Mouse (Mus musculus) heart, adult 2 months (tissue): ENCODE measurements around the gene Mcam. TPM values are rescaled to one million over a fixed set of nuclear protein-coding genes. Genes with fewer than 3 reads are reported as not detected.

Experiments
- DNase-seq, 2 experiments: peaks; one replicate each; pipeline ENCODE4 v3.0.0; 2021
- H3K27ac ChIP-seq: fragments of 200-600 bp; 2 replicates; pipeline ENCODE4 v1.8.1; 2022
- H3K27me3 ChIP-seq: fragments of 200-500 bp; 2 replicates; pipeline ENCODE4 v1.6.1; 2012; ENCODE audit warnings: mild to moderate bottlenecking, low read length, inconsistent platforms, mixed read lengths; ENCODE audit not compliant: control insufficient read depth, insufficient read depth
- H3K36me3 ChIP-seq: fragments of 200-500 bp; 2 replicates; pipeline ENCODE4 v1.6.1; 2012; ENCODE audit warnings: low read length, inconsistent platforms; ENCODE audit not compliant: control insufficient read depth, insufficient read depth
- H3K4me1 ChIP-seq: fragments of 200-500 bp; 2 replicates; pipeline ENCODE4 v1.6.1; 2011; ENCODE audit warnings: low read length; ENCODE audit not compliant: control insufficient read depth, insufficient read depth
- H3K4me3 ChIP-seq: fragments of 200-600 bp; 2 replicates; pipeline ENCODE4 v1.8.1; 2022
- H3K79me2 ChIP-seq: fragments of 200-500 bp; replicated peaks from 2 replicates; pipeline ENCODE4 v1.6.1; 2012; ENCODE audit warnings: mild to moderate bottlenecking, inconsistent platforms, low read length, moderate library complexity, mixed read lengths; ENCODE audit not compliant: control insufficient read depth, insufficient read depth
- H3K9ac ChIP-seq: fragments of 200-500 bp; 2 replicates; pipeline ENCODE4 v1.6.1; 2012; ENCODE audit warnings: low read depth, mild to moderate bottlenecking, control low read depth, inconsistent platforms, low read length, mixed read lengths
- CTCF ChIP-seq: fragments of 200-600 bp; IDR thresholded peaks from 2 replicates; pipeline ENCODE4 v1.8.1; 2022; ENCODE audit warnings: antibody characterized with exemption, mild to moderate bottlenecking, moderate library complexity
- EP300 ChIP-seq: fragments of 200-500 bp; IDR thresholded peaks from 2 replicates; pipeline ENCODE4 v1.6.1; 2011; ENCODE audit warnings: low read depth, low read length, control low read depth; ENCODE audit not compliant: insufficient read depth
- POLR2A ChIP-seq: fragments of 200-500 bp; IDR thresholded peaks from 2 replicates; pipeline ENCODE4 v1.6.1; 2011; ENCODE audit warnings: mild to moderate bottlenecking, low read depth, low read length, control low read depth; ENCODE audit not compliant: insufficient read depth
- WGBS: fragments of 180-500 bp; shearing (Covaris S2); methylation state at CpG from one replicate; pipeline ENCODE4 v1.1.7; 2018; 5-methylcytosine and 5-hydroxymethylcytosine counted together
- intact Hi-C: fragments of 180-260 bp; cut with DNase I; formaldehyde crosslinking; loops from one replicate; pipeline ENCODE4 v1.15.1; 2025
- polyA plus RNA-seq: library from polyadenylated mRNA; depleted of rRNA; stranded (reverse); fragments of >200 nt; gene quantifications from 2 replicates; pipeline ENCODE4 v1.2.3, GENCODE M21; 2012
- total RNA-seq, 2 experiments: library from RNA; stranded (reverse); gene quantifications; 2 replicates each; pipeline ENCODE4 v1.2.3; 2021

Gene Mcam
- total and polyA plus RNA-seq, 3 experiments: 31.6 to 49.8 (median 32.5) TPM

- H3K27ac ChIP-seq: peak overlapping the region; percentile 76
- WGBS: 45% methylated on average over 9 of the region's 9 CpGs
- 0 out of 2 replicates have a peak, but pooled peaks cover 1% of the 10 kb centered on the region for H3K4me1 ChIP-seq
- peak; percentile 29 to 48 for DNase-seq
- no peak overlapping the region for H3K4me3 ChIP-seq
- no peaks in the 10 kb centered on the region for H3K36me3 ChIP-seq
- H3K79me2 ChIP-seq: no peaks in the 10 kb centered on the region
- TF ChIP-seq POLR2A (peak; percentile 48), EP300 (peak; percentile 64; the same call in 1 of the 2 replicates), CTCF (no peak)
- intact Hi-C loops: no loop called here
- H3K27me3 ChIP-seq: no peaks in the 10 kb centered on the region
- H3K9ac ChIP-seq: no peak overlapping the region
Observed at GRCm38 (mm10) chr9:44096536-44096935, 37.7 kb upstream of the Mcam start.

GRCm38 (mm10) chr9:44101490-44101889 lies 32.8 kb upstream of the Mcam start, which contains the start of gene Mfrp:
Mfrp (plus strand) TSS chr9:44101729.
- 0 out of 2 replicates have a peak, but pooled peaks cover under 1% of the 10 kb centered on the region for H3K4me1 ChIP-seq
- no peak within 1 kb of the TSS for H3K9ac ChIP-seq
- no peak within 1 kb of the TSS for H3K4me3 ChIP-seq
- no peaks in the 10 kb centered on the region for H3K27me3 ChIP-seq
- no peak within 1 kb of the TSS for H3K27ac ChIP-seq
- TF ChIP-seq EP300: no peak
- TF ChIP-seq POLR2A: no peak
- no peak for TF ChIP-seq CTCF
- no peaks in the 10 kb centered on the region for H3K79me2 ChIP-seq
- intact Hi-C loops: no loop called here
- 83% methylated on average over 9 of the region's 9 CpGs for WGBS
- no peaks in the 10 kb centered on the region for H3K36me3 ChIP-seq
- DNase-seq: peak in 1 of 2 experiments; percentile 15

- intact Hi-C loops: loop anchor here (5.0 kb wide), 1 partner anchor 33 kb away; no protein-coding TSS in a partner anchor
- Histone ChIP-seq H3K27ac (no peak overlapping the region), H3K36me3 (peaks cover 3% of the 10 kb centered on the region; the same call in 1 of the 2 replicates), H3K9ac (no peak overlapping the region), H3K4me3 (no peak overlapping the region), H3K4me1 (peaks cover 4% of the 10 kb centered on the region; the same call in 1 of the 2 replicates), H3K27me3 (no peaks in the 10 kb centered on the region), H3K79me2 (no peaks in the 10 kb centered on the region; the same call in 1 of the 2 replicates)
- WGBS: 90% methylated on average over 7 of the region's 7 CpGs
- peak in 1 of 2 experiments; percentile 18 for DNase-seq
- no peak for TF ChIP-seq EP300
- TF ChIP-seq CTCF: no peak
- no peak for TF ChIP-seq POLR2A
Observed at GRCm38 (mm10) chr9:44104881-44105280, 29.4 kb upstream of the Mcam start.

DNA sequence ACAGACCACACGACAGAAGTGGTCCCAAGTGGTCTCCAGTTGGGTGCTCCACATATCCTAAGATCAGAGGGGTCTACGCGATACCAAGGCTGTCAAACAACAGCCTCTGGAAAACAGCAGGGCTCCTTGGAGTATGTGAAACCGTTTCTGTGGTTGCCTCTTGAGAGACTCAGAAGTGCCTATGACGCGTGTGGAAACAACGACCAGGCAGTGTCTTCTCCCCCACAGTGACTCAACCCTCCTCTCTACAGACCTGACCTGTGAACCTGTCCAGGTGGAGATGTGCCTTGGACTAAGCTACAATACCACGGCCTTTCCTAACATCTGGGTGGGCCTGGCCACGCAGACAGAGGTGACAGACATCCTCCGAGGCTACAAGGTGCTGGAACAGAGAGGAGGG lies 28.5 kb upstream of the Mcam start:
- Histone ChIP-seq H3K27ac (no peak overlapping the region), H3K4me1 (peaks cover 7% of the 10 kb centered on the region; the same call in 1 of the 2 replicates), H3K36me3 (peaks cover 3% of the 10 kb centered on the region; the same call in 1 of the 2 replicates), H3K9ac (no peak overlapping the region), H3K4me3 (no peak overlapping the region), H3K79me2 (no peaks in the 10 kb centered on the region; the same call in 1 of the 2 replicates), H3K27me3 (no peaks in the 10 kb centered on the region)
- TF ChIP-seq CTCF: no peak
- no peak for TF ChIP-seq POLR2A
- 86% methylated on average over 10 of the region's 10 CpGs for WGBS
- intact Hi-C loops: loop anchor here (5.0 kb wide), 1 partner anchor 33 kb away; no protein-coding TSS in a partner anchor
- DNase-seq: peak in 1 of 2 experiments; percentile 11

DNA sequence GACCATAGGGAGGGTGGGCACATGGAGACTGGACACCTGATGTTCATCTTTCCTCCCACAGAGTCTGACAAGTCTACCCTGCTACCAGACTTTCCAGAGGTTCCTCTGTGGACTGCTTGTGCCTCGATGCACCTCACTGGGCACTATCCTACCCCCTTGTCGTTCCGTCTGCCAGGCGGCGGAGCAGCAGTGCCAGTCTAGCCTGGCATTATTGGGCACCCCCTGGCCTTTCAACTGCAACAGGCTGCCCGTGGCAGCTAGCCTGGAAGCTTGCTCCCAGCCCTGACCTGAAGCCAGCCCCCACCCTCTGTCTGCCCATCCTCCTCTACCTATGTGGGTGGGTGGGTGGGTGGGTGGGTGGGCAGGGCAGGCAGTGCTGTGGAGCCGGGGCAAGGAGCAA lies 28.1 kb upstream of the Mcam start:
- H3K27me3 ChIP-seq: no peaks in the 10 kb centered on the region
- H3K27ac ChIP-seq: peak overlapping the region; percentile 72; the same call in 1 of the 2 replicates
- intact Hi-C loops: loop anchor here (5.0 kb wide), 1 partner anchor 34 kb away; no protein-coding TSS in a partner anchor

DNA sequence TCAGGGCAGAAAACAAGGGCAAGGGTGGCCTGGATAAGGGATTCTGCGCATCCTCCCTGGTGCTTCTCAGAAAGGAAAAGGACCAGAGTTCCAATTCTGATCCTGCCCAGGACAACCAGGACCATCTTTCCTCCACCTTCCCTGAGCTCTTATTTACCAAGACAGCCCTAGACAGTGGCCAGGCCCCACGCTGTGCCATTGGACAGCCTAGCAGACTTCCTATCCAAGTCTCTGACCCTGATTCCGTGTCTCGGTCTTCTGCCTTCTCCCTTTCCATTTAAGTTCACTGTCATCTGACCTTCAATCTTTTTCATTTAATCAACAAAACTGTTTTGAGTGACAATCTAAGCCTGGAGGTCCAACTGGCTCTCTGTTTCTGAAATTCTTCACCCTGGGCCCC lies 27.7 kb upstream of the Mcam start:
- Histone ChIP-seq H3K9ac (no peak overlapping the region), H3K27me3 (no peaks in the 10 kb centered on the region), H3K36me3 (peaks cover 3% of the 10 kb centered on the region; the same call in 1 of the 2 replicates), H3K27ac (peak overlapping the region; percentile 72), H3K4me3 (no peak overlapping the region), H3K4me1 (peaks cover 7% of the 10 kb centered on the region; the same call in 1 of the 2 replicates), H3K79me2 (no peaks in the 10 kb centered on the region; the same call in 1 of the 2 replicates)
- intact Hi-C loops: loop anchor here (5.0 kb wide), 1 partner anchor 34 kb away; no protein-coding TSS in a partner anchor
- peak in 1 of 2 experiments; percentile 20 for DNase-seq
- TF ChIP-seq POLR2A: no peak
- TF ChIP-seq CTCF: no peak
- no peak for TF ChIP-seq EP300
- 67% methylated on average over 4 of the region's 4 CpGs for WGBS

More for the DNA sequence above, 28.1 kb upstream of the Mcam start:
- H3K9ac ChIP-seq: no peak overlapping the region
- WGBS: 88% methylated on average over 7 of the region's 7 CpGs
- no peak overlapping the region for H3K4me3 ChIP-seq
- H3K79me2 ChIP-seq: no peaks in the 10 kb centered on the region; the same call in 1 of the 2 replicates
- peak in 1 of 2 experiments; percentile 18 for DNase-seq
- peaks cover 3% of the 10 kb centered on the region; the same call in 1 of the 2 replicates for H3K36me3 ChIP-seq
- TF ChIP-seq POLR2A (no peak), EP300 (no peak), CTCF (no peak)
- H3K4me1 ChIP-seq: peaks cover 7% of the 10 kb centered on the region; the same call in 1 of the 2 replicates
